In the genomic region with DNA sequence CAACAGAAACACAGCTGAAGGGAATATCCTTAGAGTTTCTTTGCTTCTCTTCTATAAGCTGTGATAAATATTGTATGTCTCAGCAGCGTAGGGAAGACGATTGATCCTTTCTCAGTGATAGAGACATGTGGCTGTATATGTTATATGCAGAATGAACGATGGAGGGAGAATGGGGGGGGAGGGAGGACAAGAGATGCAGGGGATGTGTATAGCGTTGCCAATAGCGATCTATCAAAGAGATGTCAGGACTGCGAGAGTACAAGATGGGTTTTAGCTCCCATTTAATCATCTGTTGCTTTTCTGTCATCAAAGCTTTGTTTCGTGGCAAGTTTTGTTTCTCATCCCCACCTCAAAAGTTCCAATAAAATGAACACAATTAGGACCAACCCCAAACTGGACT, we compare ENCODE assay signal across 25 mouse cellular contexts.
DNase-seq lines count a peak whose midpoint lies in the region; ATAC-seq and TF ChIP-seq lines count a peak whose summit lies in the region.
"Had no signal": no experiment of that assay in that cellular context is flagged by ENCODE, and none has a peak within 500 bp of the region (broad histone marks: within the 10 kb centered on the region; RNA-seq: fewer than 3 reads in every experiment).

No protein-coding gene starts in this region.

- 60% methylated on average over 7 of the region's 7 CpGs for WGBS in forebrain, embryonic 16.5 days
- WGBS in forebrain, embryonic 12.5 days, result 86% methylated on average over 7 of the region's 7 CpGs
- 68% methylated on average over 7 of the region's 7 CpGs for WGBS in hindbrain, postnatal 0 days
- WGBS in hindbrain, embryonic 13.5 days, result 78% methylated on average over 7 of the region's 7 CpGs
- WGBS in lung, embryonic 16.5 days, result 32% methylated on average over 7 of the region's 7 CpGs

- H3K9ac ChIP-seq in forebrain, embryonic 16.5 days (replicated peaks; ENCODE audit: low read depth, low read length), result no peak overlapping the region
- no peak overlapping the region for H3K9ac ChIP-seq in forebrain, embryonic 12.5 days
- no peak overlapping the region for H3K9ac ChIP-seq in hindbrain, postnatal 0 days (replicated peaks; ENCODE audit: low read length)
- no peak overlapping the region for H3K9ac ChIP-seq in hindbrain, embryonic 13.5 days
- H3K9ac ChIP-seq in lung, embryonic 16.5 days (ENCODE audit: low read length), result no peak overlapping the region
- H3K9ac ChIP-seq: embryonic facial prominence, embryonic 12.5 days; limb, embryonic 13.5 days; midbrain, embryonic 15.5 days; neural tube, embryonic 15.5 days had no signal

- no peak for TF ChIP-seq CTCF in hindbrain, postnatal 0 days (IDR thresholded peaks at IDR 0.05; ENCODE audit: low read depth)
- no peak for TF ChIP-seq CTCF in embryonic fibroblast, embryonic 13.5 days (IDR thresholded peaks at IDR 0.05; ENCODE audit: borderline replicate concordance, insufficient read depth, low read length)

- no peak overlapping the region for H3K4me3 ChIP-seq in forebrain, embryonic 16.5 days (replicated peaks; ENCODE audit: low read length)
- no peak overlapping the region for H3K4me3 ChIP-seq in forebrain, embryonic 12.5 days (replicated peaks)
- no peak overlapping the region for H3K4me3 ChIP-seq in hindbrain, postnatal 0 days (ENCODE audit: low read length)
- H3K4me3 ChIP-seq in hindbrain, embryonic 13.5 days, result no peak overlapping the region
- H3K4me3 ChIP-seq in lung, embryonic 16.5 days (ENCODE audit: low read length), result no peak overlapping the region
- H3K4me3 ChIP-seq in embryonic fibroblast, embryonic 13.5 days (ENCODE audit: insufficient read depth, low read length), result no peak overlapping the region
- H3K4me3 ChIP-seq: embryonic facial prominence, embryonic 12.5 days; hindbrain, embryonic 10.5 days; limb, embryonic 13.5 days; midbrain, embryonic 15.5 days; neural tube, embryonic 15.5 days had no signal

- no peak for ATAC-seq in forebrain, embryonic 16.5 days
- no peak for ATAC-seq in forebrain, embryonic 12.5 days (ENCODE audit: low FRiP score)
- 0 out of 2 replicates have a peak, but pooled peaks have one; percentile 5 for ATAC-seq in hindbrain, postnatal 0 days
- no peak for ATAC-seq in hindbrain, embryonic 13.5 days (ENCODE audit: low FRiP score)
- ATAC-seq in lung, embryonic 16.5 days (ENCODE audit: low read depth), result peak; percentile 21
- ATAC-seq in frontal cortex, adult (ENCODE audit: low TSS enrichment), result no peak
- ATAC-seq: intestine, postnatal 0 days; midbrain, embryonic 15.5 days; Patski had no signal

- H3K36me3 ChIP-seq in forebrain, embryonic 16.5 days (ENCODE audit: control insufficient read depth, insufficient read depth), result no peaks in the 10 kb centered on the region
- no peaks in the 10 kb centered on the region for H3K36me3 ChIP-seq in forebrain, embryonic 12.5 days (replicated peaks)
- H3K36me3 ChIP-seq in hindbrain, postnatal 0 days (ENCODE audit: insufficient read depth, low read length), result no peaks in the 10 kb centered on the region
- no peaks in the 10 kb centered on the region for H3K36me3 ChIP-seq in hindbrain, embryonic 13.5 days
- H3K36me3 ChIP-seq in lung, embryonic 16.5 days (ENCODE audit: control insufficient read depth, insufficient read depth, low read length), result no peaks in the 10 kb centered on the region
- H3K36me3 ChIP-seq: embryonic facial prominence, embryonic 12.5 days; hindbrain, embryonic 10.5 days; limb, embryonic 13.5 days; midbrain, embryonic 15.5 days; neural tube, embryonic 15.5 days had no signal

- peaks cover 13% of the 10 kb centered on the region for H3K4me1 ChIP-seq in forebrain, embryonic 16.5 days (replicated peaks; ENCODE audit: control insufficient read depth, insufficient read depth, low read length)
- no peaks in the 10 kb centered on the region for H3K4me1 ChIP-seq in forebrain, embryonic 12.5 days
- H3K4me1 ChIP-seq in hindbrain, postnatal 0 days (ENCODE audit: insufficient read depth, low read length), result 0 out of 2 replicates have a peak, but pooled peaks cover 4% of the 10 kb centered on the region
- no peaks in the 10 kb centered on the region for H3K4me1 ChIP-seq in hindbrain, embryonic 13.5 days (replicated peaks)
- peaks cover 20% of the 10 kb centered on the region for H3K4me1 ChIP-seq in lung, embryonic 16.5 days (replicated peaks; ENCODE audit: control insufficient read depth, insufficient read depth, low read length)
- peaks cover 9% of the 10 kb centered on the region for H3K4me1 ChIP-seq in embryonic fibroblast, embryonic 13.5 days (ENCODE audit: control insufficient read depth, insufficient read depth, low read length)
- H3K4me1 ChIP-seq: embryonic facial prominence, embryonic 12.5 days; hindbrain, embryonic 10.5 days; limb, embryonic 13.5 days; midbrain, embryonic 15.5 days had no signal

- H3K27ac ChIP-seq in forebrain, embryonic 16.5 days (ENCODE audit: low read length), result peak overlapping the region; percentile 31
- no peak overlapping the region for H3K27ac ChIP-seq in forebrain, embryonic 12.5 days
- H3K27ac ChIP-seq in hindbrain, postnatal 0 days, result no peak overlapping the region
- H3K27ac ChIP-seq in hindbrain, embryonic 13.5 days, result no peak overlapping the region
- H3K27ac ChIP-seq in lung, embryonic 16.5 days (ENCODE audit: low read length), result peak overlapping the region; percentile 62
- H3K27ac ChIP-seq in embryonic fibroblast, embryonic 13.5 days (ENCODE audit: insufficient read depth, low read length), result peak overlapping the region; percentile 96
- H3K27ac ChIP-seq: embryonic facial prominence, embryonic 12.5 days; hindbrain, embryonic 10.5 days; limb, embryonic 13.5 days; macrophage; midbrain, embryonic 15.5 days; neural tube, embryonic 15.5 days had no signal

- no peaks in the 10 kb centered on the region for H3K9me3 ChIP-seq in forebrain, embryonic 16.5 days (ENCODE audit: control insufficient read depth, low read length)
- H3K9me3 ChIP-seq in forebrain, embryonic 12.5 days, result no peaks in the 10 kb centered on the region
- H3K9me3 ChIP-seq in hindbrain, postnatal 0 days (ENCODE audit: low read length), result no peaks in the 10 kb centered on the region
- H3K9me3 ChIP-seq in hindbrain, embryonic 13.5 days, result no peaks in the 10 kb centered on the region
- no peaks in the 10 kb centered on the region for H3K9me3 ChIP-seq in lung, embryonic 16.5 days (ENCODE audit: control insufficient read depth, low read length)
- H3K9me3 ChIP-seq: embryonic facial prominence, embryonic 12.5 days; hindbrain, embryonic 10.5 days; limb, embryonic 13.5 days; midbrain, embryonic 15.5 days; neural tube, embryonic 15.5 days had no signal

- no peak for DNase-seq in hindbrain, postnatal 0 days (ENCODE audit: low spot score)
- DNase-seq in lung, postnatal 10 days, result no peak
- DNase-seq: cerebellum, adult 11-12 months; cerebellum, adult 9-11 months; embryo, embryonic 11 days; gastrocnemius, postnatal 25 days; kidney, adult 9 months; retina, postnatal 1 day; thymus, adult 18-20 months; thymus, postnatal 25 days had no signal

- H3K27me3 ChIP-seq in forebrain, embryonic 16.5 days (replicated peaks; ENCODE audit: control insufficient read depth, insufficient read depth, low read length), result no peaks in the 10 kb centered on the region
- H3K27me3 ChIP-seq in forebrain, embryonic 12.5 days, result no peaks in the 10 kb centered on the region
- H3K27me3 ChIP-seq in hindbrain, postnatal 0 days (ENCODE audit: insufficient read depth, low read length), result no peaks in the 10 kb centered on the region
- no peaks in the 10 kb centered on the region for H3K27me3 ChIP-seq in hindbrain, embryonic 13.5 days
- H3K27me3 ChIP-seq in lung, embryonic 16.5 days (ENCODE audit: control insufficient read depth, insufficient read depth, low read depth, low read length), result no peaks in the 10 kb centered on the region
- H3K27me3 ChIP-seq: embryonic facial prominence, embryonic 12.5 days; limb, embryonic 13.5 days; midbrain, embryonic 15.5 days; neural tube, embryonic 15.5 days had no signal

- no peak for TF ChIP-seq POLR2A in embryonic fibroblast, embryonic 13.5 days (IDR thresholded peaks at IDR 0.05; ENCODE audit: low read depth, low read length)

- H3K4me2 ChIP-seq in forebrain, embryonic 16.5 days (ENCODE audit: low read length), result no peak overlapping the region
- no peak overlapping the region for H3K4me2 ChIP-seq in forebrain, embryonic 12.5 days
- no peak overlapping the region for H3K4me2 ChIP-seq in hindbrain, postnatal 0 days (ENCODE audit: low read depth, low read length)
- no peak overlapping the region for H3K4me2 ChIP-seq in hindbrain, embryonic 13.5 days
- H3K4me2 ChIP-seq in lung, embryonic 16.5 days (ENCODE audit: low read depth, low read length), result peak overlapping the region; percentile 55
- H3K4me2 ChIP-seq: embryonic facial prominence, embryonic 12.5 days; limb, embryonic 13.5 days; liver, embryonic 11.5 days; midbrain, embryonic 15.5 days; neural tube, embryonic 15.5 days had no signal

Comparison
In these comparisons a context has a peak if more than half of its experiments do, and no peak if none do; other contexts are left out.
1. ATAC-seq: peak in hindbrain, postnatal 0 days (single experiment) and lung, embryonic 16.5 days (single experiment); none in forebrain, embryonic 16.5 days (single experiment), forebrain, embryonic 12.5 days (single experiment), hindbrain, embryonic 13.5 days (single experiment) and frontal cortex, adult (single experiment).
2. H3K27ac ChIP-seq: peak in forebrain, embryonic 16.5 days (single experiment), lung, embryonic 16.5 days (single experiment) and embryonic fibroblast, embryonic 13.5 days (single experiment); none in forebrain, embryonic 12.5 days (single experiment), hindbrain, postnatal 0 days (single experiment) and hindbrain, embryonic 13.5 days (single experiment).